ENCODE assay signal across 26 mouse cellular contexts in the genomic region with DNA sequence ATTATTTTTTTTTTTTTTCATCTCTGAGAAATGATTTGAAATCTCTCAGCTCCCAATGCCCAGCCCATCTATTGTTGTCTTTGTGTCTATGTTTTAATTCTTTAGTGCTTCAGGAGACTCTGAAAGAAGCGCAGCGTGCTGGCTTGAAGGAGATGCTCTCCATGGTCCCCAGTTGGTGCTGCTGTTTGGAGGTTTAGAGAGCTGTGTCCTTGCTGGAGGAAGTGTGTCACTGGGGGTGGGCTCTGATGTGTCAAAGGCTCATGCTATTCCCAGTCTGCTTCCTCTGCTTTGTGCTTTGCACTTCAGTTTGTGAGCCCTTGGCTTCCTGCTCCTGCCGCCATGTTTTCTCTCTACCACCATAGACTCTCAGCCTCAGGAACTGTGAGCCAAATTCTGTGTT. TPM values are rescaled to one million over a fixed set of nuclear protein-coding genes. Genes with fewer than 3 reads are reported as not detected.
"Had no signal": no experiment of that assay in that cellular context is flagged by ENCODE, and none has a peak within 500 bp of the region (broad histone marks: within the 10 kb centered on the region; RNA-seq: fewer than 3 reads in every experiment).

No protein-coding gene starts in this region.

- H3K27me3 ChIP-seq: heart, embryonic 13.5 days; heart, embryonic 15.5 days; hindbrain, embryonic 12.5 days; intestine, embryonic 15.5 days; limb, embryonic 12.5 days; liver, embryonic 13.5 days had no signal

- DNase-seq: gastrocnemius, adult 2 months; gastrocnemius, postnatal 10 days; gastrocnemius, postnatal 25 days; heart, adult 2 months; heart, postnatal 4 days; kidney, adult 18-20 months; kidney, adult 8-10 months; kidney, postnatal 10 days; kidney, postnatal 25 days; kidney, postnatal 4 days; liver, embryonic 13.5 days had no signal

- H3K9me3 ChIP-seq: heart, embryonic 15.5 days; hindbrain, embryonic 12.5 days; intestine, embryonic 15.5 days; liver, embryonic 13.5 days; liver, embryonic 15.5 days had no signal

- H3K36me3 ChIP-seq: heart, embryonic 13.5 days; heart, embryonic 15.5 days; hindbrain, embryonic 10.5 days; hindbrain, embryonic 12.5 days; intestine, embryonic 15.5 days; limb, embryonic 10.5 days; limb, embryonic 12.5 days; liver, embryonic 13.5 days; liver, embryonic 15.5 days had no signal

- H3K4me1 ChIP-seq: heart, embryonic 13.5 days; heart, embryonic 15.5 days; hindbrain, embryonic 10.5 days; hindbrain, embryonic 12.5 days; intestine, embryonic 15.5 days; limb, embryonic 10.5 days; limb, embryonic 12.5 days had no signal

- H3K9ac ChIP-seq: heart, embryonic 13.5 days; heart, embryonic 15.5 days; hindbrain, embryonic 12.5 days; hindbrain, embryonic 14.5 days; intestine, embryonic 15.5 days; limb, embryonic 12.5 days; liver, embryonic 13.5 days; liver, embryonic 15.5 days had no signal

- H3K27ac ChIP-seq: gastrocnemius, adult 2 months; heart, adult 2 months; heart, embryonic 13.5 days; heart, embryonic 15.5 days; hindbrain, embryonic 10.5 days; hindbrain, embryonic 12.5 days; hindbrain, embryonic 14.5 days; intestine, embryonic 15.5 days; layer of hippocampus, adult 2 months; left cerebral cortex, adult 2 months; limb, embryonic 10.5 days; limb, embryonic 12.5 days; liver, embryonic 13.5 days; liver, embryonic 15.5 days had no signal

- ATAC-seq: hindbrain, embryonic 16.5 days; inflammation-experienced regulatory T-cells, adult 6 months; intestine, embryonic 15.5 days; intestine, postnatal 0 days had no signal

- H3K4me2 ChIP-seq: heart, embryonic 11.5 days; heart, embryonic 13.5 days; heart, embryonic 15.5 days; hindbrain, embryonic 12.5 days; hindbrain, embryonic 14.5 days; intestine, embryonic 15.5 days; limb, embryonic 12.5 days; liver, embryonic 13.5 days; liver, embryonic 15.5 days had no signal

- H3K4me3 ChIP-seq: gastrocnemius, adult 2 months; heart, adult 2 months; heart, embryonic 13.5 days; heart, embryonic 15.5 days; hindbrain, embryonic 10.5 days; hindbrain, embryonic 12.5 days; intestine, embryonic 15.5 days; layer of hippocampus, adult 2 months; left cerebral cortex, adult 2 months; limb, embryonic 10.5 days; limb, embryonic 12.5 days; liver, embryonic 13.5 days; liver, embryonic 15.5 days had no signal

RNA-seq across cellular contexts. Expression of a gene that starts 43.3 kb away (rescaled TPM):
- polyA plus RNA-seq: hindbrain, embryonic 14.5 days; limb, embryonic 10.5 days had no signal
